24 mouse cellular contexts compared by ENCODE assay signal in the genomic region with DNA sequence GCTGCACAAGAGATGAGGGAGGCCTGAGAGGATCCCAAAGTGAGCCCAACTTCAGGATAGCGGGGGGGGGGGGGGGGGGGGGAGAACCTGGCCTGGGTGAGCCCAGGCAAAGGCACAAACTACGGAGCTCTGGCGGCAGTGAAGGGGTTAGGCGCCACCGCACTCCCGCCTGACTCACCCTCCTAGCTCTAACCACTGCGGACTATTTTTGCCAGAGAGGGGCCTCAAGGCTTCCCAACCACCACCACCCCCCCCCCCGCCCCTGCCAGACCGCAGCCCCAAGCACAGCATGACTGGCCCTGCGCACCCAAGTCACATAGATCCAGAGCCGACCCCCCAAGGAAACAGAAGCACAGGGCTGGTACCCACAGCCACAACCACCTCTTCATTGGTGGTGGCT. TPM values are rescaled to one million over a fixed set of nuclear protein-coding genes. Genes with fewer than 3 reads are reported as not detected.
A peak's percentile ranks its signal among the peaks of the same experiment; 100 is the strongest.
DNase-seq lines count a peak whose midpoint lies in the region; ATAC-seq and TF ChIP-seq lines count a peak whose summit lies in the region.
"Had no signal": no experiment of that assay in that cellular context is flagged by ENCODE, and none has a peak within 500 bp of the region (broad histone marks: within the 10 kb centered on the region; RNA-seq: fewer than 3 reads in every experiment).

No protein-coding gene starts in this region.

- 5% methylated on average over 6 of the region's 11 CpGs for WGBS in heart, embryonic 15.5 days
- WGBS in embryonic facial prominence, embryonic 13.5 days: 2% methylated on average over 10 of the region's 11 CpGs
- 4% methylated on average over 11 of the region's 11 CpGs for WGBS in limb, embryonic 15.5 days
- WGBS in cerebellum, adult 2 months: 13% methylated on average over 11 of the region's 11 CpGs

- no peak for TF ChIP-seq POLR2A in cerebellum, adult 2 months (IDR thresholded peaks at IDR 0.05; ENCODE audit: borderline replicate concordance, insufficient read depth, low read length)

- H3K79me3 ChIP-seq in C2C12 (ENCODE audit: low read depth): peaks cover 4% of the 10 kb centered on the region

- no peak overlapping the region for H3K9ac ChIP-seq in heart, embryonic 15.5 days
- H3K9ac ChIP-seq in embryonic facial prominence, embryonic 13.5 days: 0 out of 2 replicates have a peak overlapping the region, but pooled peaks have one; percentile 61
- H3K9ac ChIP-seq in limb, embryonic 15.5 days: no peak overlapping the region
- H3K9ac ChIP-seq: hindbrain, embryonic 15.5 days; liver, embryonic 14.5 days; stomach, embryonic 15.5 days had no signal

- H3K27ac ChIP-seq in heart, embryonic 15.5 days: no peak overlapping the region
- H3K27ac ChIP-seq in embryonic facial prominence, embryonic 13.5 days: no peak overlapping the region
- H3K27ac ChIP-seq in limb, embryonic 15.5 days: no peak overlapping the region
- H3K27ac ChIP-seq in cerebellum, adult 2 months (ENCODE audit: insufficient read depth, low read length): no peak overlapping the region
- H3K27ac ChIP-seq: hindbrain, embryonic 15.5 days; layer of hippocampus, adult 2 months; liver, embryonic 14.5 days; stomach, embryonic 15.5 days had no signal

- peak overlapping the region; percentile 66; the same call in 1 of the 2 replicates for H3K4me2 ChIP-seq in heart, embryonic 15.5 days
- peak overlapping the region; percentile 56 for H3K4me2 ChIP-seq in embryonic facial prominence, embryonic 13.5 days
- peak overlapping the region; percentile 49 for H3K4me2 ChIP-seq in limb, embryonic 15.5 days

- TF ChIP-seq CTCF in C2C12 (IDR thresholded peaks at IDR 0.05; ENCODE audit: control insufficient read depth, insufficient read depth, insufficient read length): no peak
- no peak for TF ChIP-seq CTCF in cerebellum, adult 2 months (IDR thresholded peaks at IDR 0.05; ENCODE audit: borderline replicate concordance, insufficient read depth, low read depth, low read length)

- no peak for ATAC-seq in heart, embryonic 15.5 days (replicated peaks; ENCODE audit: insufficient number of reproducible peaks, insufficient read depth, low FRiP score, low read depth)
- ATAC-seq in embryonic facial prominence, embryonic 13.5 days (ENCODE audit: insufficient number of reproducible peaks, insufficient read depth, low FRiP score, low TSS enrichment, low read depth): no peak
- no peak for ATAC-seq in limb, embryonic 15.5 days (ENCODE audit: insufficient number of reproducible peaks, low FRiP score, low TSS enrichment, low read depth)
- ATAC-seq: CD4-positive, CD25-positive, alpha-beta regulatory T cell, adult 4 months; intestine, embryonic 16.5 days; lung, postnatal 0 days had no signal

- H3ac ChIP-seq in C2C12 (ENCODE audit: control insufficient read depth, insufficient read length, low read depth): peak overlapping the region; percentile 78

- H3K36me3 ChIP-seq in heart, embryonic 15.5 days: no peaks in the 10 kb centered on the region
- peaks cover 13% of the 10 kb centered on the region for H3K36me3 ChIP-seq in C2C12 (ENCODE audit: control insufficient read depth, insufficient read depth)
- no peaks in the 10 kb centered on the region for H3K36me3 ChIP-seq in embryonic facial prominence, embryonic 13.5 days
- no peaks in the 10 kb centered on the region for H3K36me3 ChIP-seq in limb, embryonic 15.5 days
- H3K36me3 ChIP-seq: hindbrain, embryonic 15.5 days; stomach, embryonic 15.5 days had no signal

- H3K27me3 ChIP-seq in heart, embryonic 15.5 days: peaks cover 88% of the 10 kb centered on the region
- H3K27me3 ChIP-seq in C2C12 (ENCODE audit: control insufficient read depth, insufficient read depth, insufficient read length): no peaks in the 10 kb centered on the region
- peaks cover 93% of the 10 kb centered on the region for H3K27me3 ChIP-seq in embryonic facial prominence, embryonic 13.5 days
- H3K27me3 ChIP-seq in limb, embryonic 15.5 days: peaks cover 86% of the 10 kb centered on the region
- peaks cover 9% of the 10 kb centered on the region; the same call in 1 of the 2 replicates for H3K27me3 ChIP-seq in cerebellum, adult 2 months (ENCODE audit: control insufficient read depth, insufficient read depth, low read length)

- DNase-seq in heart, postnatal 4 days: no peak
- DNase-seq in right cerebral cortex, postnatal 25 days: no peak
- DNase-seq in cerebellum, adult 2 months: no peak
- DNase-seq: cerebellum, postnatal 14 days; gastrocnemius, postnatal 14 days; kidney, postnatal 10 days; thymus, adult 2 months had no signal

- H3K4me3 ChIP-seq in heart, embryonic 15.5 days: peak overlapping the region; percentile 39; the same call in 1 of the 2 replicates
- H3K4me3 ChIP-seq in C2C12 (ENCODE audit: insufficient read depth, poor library complexity, severe bottlenecking): peak overlapping the region; percentile 63
- H3K4me3 ChIP-seq in embryonic facial prominence, embryonic 13.5 days: peak overlapping the region; percentile 40; the same call in 1 of the 2 replicates
- H3K4me3 ChIP-seq in limb, embryonic 15.5 days: no peak overlapping the region
- no peak overlapping the region for H3K4me3 ChIP-seq in cerebellum, adult 2 months (replicated peaks; ENCODE audit: insufficient read depth, low read depth, low read length)
- H3K4me3 ChIP-seq: layer of hippocampus, adult 2 months had no signal

- peaks cover 23% of the 10 kb centered on the region for H3K79me2 ChIP-seq in C2C12 (ENCODE audit: control insufficient read depth, insufficient read depth)

- no peaks in the 10 kb centered on the region for H3K9me3 ChIP-seq in heart, embryonic 15.5 days (replicated peaks)
- no peaks in the 10 kb centered on the region for H3K9me3 ChIP-seq in embryonic facial prominence, embryonic 13.5 days
- no peaks in the 10 kb centered on the region for H3K9me3 ChIP-seq in limb, embryonic 15.5 days
- H3K9me3 ChIP-seq: hindbrain, embryonic 15.5 days; stomach, embryonic 15.5 days had no signal

- peaks cover 45% of the 10 kb centered on the region for H3K4me1 ChIP-seq in heart, embryonic 15.5 days (replicated peaks)
- H3K4me1 ChIP-seq in embryonic facial prominence, embryonic 13.5 days: peaks cover 50% of the 10 kb centered on the region
- H3K4me1 ChIP-seq in limb, embryonic 15.5 days: peaks cover 52% of the 10 kb centered on the region
- H3K4me1 ChIP-seq in cerebellum, adult 2 months (ENCODE audit: control insufficient read depth, insufficient read depth, low read length): no peaks in the 10 kb centered on the region

TF ChIP-seq in C2C12, 6 proteins besides CTCF, POLR2A, EP300 and RAD21:
- TF ChIP-seq USF1 (IDR thresholded peaks at IDR 0.05; ENCODE audit: low read depth) (no peak), MAX (IDR thresholded peaks at IDR 0.05) (peak; percentile 25), FOSL1 (IDR thresholded peaks at IDR 0.05; ENCODE audit: insufficient read depth, low read length, poor library complexity, severe bottlenecking) (peak; percentile 6)

RNA-seq across cellular contexts. Expression of a gene that starts 0.9 kb away (rescaled TPM):
- polyA plus RNA-seq in heart, embryonic 15.5 days (2015; fragmentation: Nextera tagmentation; extraction: Ambion mirVana): 0.46 TPM in 1 of 2 replicates, not detected in the other
- under 1 TPM; 0.36 to 0.50 TPM for total RNA-seq in heart, postnatal 4 days (2021)
- 14.5 TPM for polyA plus RNA-seq in C2C12 (2012; fragmentation: generic; extraction: Trizol)
- polyA plus RNA-seq in embryonic facial prominence, embryonic 13.5 days (2015; fragmentation: Nextera tagmentation; extraction: Ambion mirVana): 4.9 and 5.3 TPM in 2 replicates
- polyA plus RNA-seq in limb, embryonic 15.5 days (2015; fragmentation: Nextera tagmentation; extraction: Ambion mirVana): 6.0 and 7.0 TPM in 2 replicates
- polyA plus RNA-seq in cerebellum, adult 2 months (2012; rRNA removed): 0.15 and 0.22 TPM in 2 replicates
- total RNA-seq: monocyte, adult 5-6 weeks had no signal
- polyA plus RNA-seq: CD4-positive, CD25-positive, alpha-beta regulatory T cell, adult 4 months; hindbrain, embryonic 15.5 days had no signal

RNA-seq across cellular contexts. Expression of a gene that starts 10.9 kb away (rescaled TPM):
- not detected in 2 replicates for polyA plus RNA-seq in heart, embryonic 15.5 days (2015; fragmentation: Nextera tagmentation; extraction: Ambion mirVana)
- not detected for total RNA-seq in heart, postnatal 4 days (2021)
- polyA plus RNA-seq in C2C12 (2012; fragmentation: generic; extraction: Trizol): 0.09 TPM
- not detected in 2 replicates for polyA plus RNA-seq in embryonic facial prominence, embryonic 13.5 days (2015; fragmentation: Nextera tagmentation; extraction: Ambion mirVana)
- 0.06 and 0.14 TPM in 2 replicates for polyA plus RNA-seq in limb, embryonic 15.5 days (2015; fragmentation: Nextera tagmentation; extraction: Ambion mirVana)
- not detected in 2 replicates for polyA plus RNA-seq in cerebellum, adult 2 months (2012; rRNA removed)
- total RNA-seq: adrenal gland, adult 18-20 months; layer of hippocampus, adult 2 months; left cerebral cortex, postnatal 36 days; monocyte, adult 5-6 weeks; neutrophil, adult 5-6 weeks had no signal
- polyA plus RNA-seq: CD4-positive, CD25-positive, alpha-beta regulatory T cell, adult 4 months; heart, postnatal 0 days; intestine, embryonic 16.5 days; liver, embryonic 14.5 days; lung, postnatal 0 days; spleen, adult 2 months; stomach, embryonic 15.5 days had no signal

RNA-seq across cellular contexts. Expression of a gene that starts 15.8 kb away (rescaled TPM):
- polyA plus RNA-seq in heart, embryonic 15.5 days (2015; fragmentation: Nextera tagmentation; extraction: Ambion mirVana): 29.5 and 41.5 TPM in 2 replicates
- 10 to 100 TPM; 40.9 to 43.7 TPM for total RNA-seq in heart, postnatal 4 days (2021)
- 126 TPM for polyA plus RNA-seq in C2C12 (2012; fragmentation: generic; extraction: Trizol)
- 44.1 and 44.6 TPM in 2 replicates for polyA plus RNA-seq in embryonic facial prominence, embryonic 13.5 days (2015; fragmentation: Nextera tagmentation; extraction: Ambion mirVana)
- polyA plus RNA-seq in limb, embryonic 15.5 days (2015; fragmentation: Nextera tagmentation; extraction: Ambion mirVana): 41.7 and 49.3 TPM in 2 replicates
- polyA plus RNA-seq in cerebellum, adult 2 months (2012; rRNA removed): 202 and 210 TPM in 2 replicates

RNA-seq across cellular contexts. Expression of a gene that starts 30.5 kb away (rescaled TPM):
- 0.32 and 0.66 TPM in 2 replicates for polyA plus RNA-seq in heart, embryonic 15.5 days (2015; fragmentation: Nextera tagmentation; extraction: Ambion mirVana)
- 1 to 10 TPM in 1 of 2 experiments, under 1 TPM in 1; 0.93 to 1.2 TPM for total RNA-seq in heart, postnatal 4 days (2021)
- polyA plus RNA-seq in C2C12 (2012; fragmentation: generic; extraction: Trizol): 0.11 TPM
- polyA plus RNA-seq in embryonic facial prominence, embryonic 13.5 days (2015; fragmentation: Nextera tagmentation; extraction: Ambion mirVana): 0.07 TPM in 1 of 2 replicates, not detected in the other
- 0.15 TPM in 1 of 2 replicates, not detected in the other for polyA plus RNA-seq in limb, embryonic 15.5 days (2015; fragmentation: Nextera tagmentation; extraction: Ambion mirVana)
- polyA plus RNA-seq in cerebellum, adult 2 months (2012; rRNA removed): 1.0 and 1.3 TPM in 2 replicates
- total RNA-seq: adrenal gland, adult 18-20 months; monocyte, adult 5-6 weeks had no signal
- polyA plus RNA-seq: CD4-positive, CD25-positive, alpha-beta regulatory T cell, adult 4 months; intestine, embryonic 16.5 days; stomach, embryonic 15.5 days had no signal

RNA-seq across cellular contexts. Expression of a gene that starts 50.8 kb away (rescaled TPM):
- 20.9 and 26.6 TPM in 2 replicates for polyA plus RNA-seq in heart, embryonic 15.5 days (2015; fragmentation: Nextera tagmentation; extraction: Ambion mirVana)
- total RNA-seq in heart, postnatal 4 days (2021): 10 to 100 TPM; 11.0 to 12.8 TPM
- polyA plus RNA-seq in C2C12 (2012; fragmentation: generic; extraction: Trizol): 103 TPM
- polyA plus RNA-seq in embryonic facial prominence, embryonic 13.5 days (2015; fragmentation: Nextera tagmentation; extraction: Ambion mirVana): 40.9 and 48.3 TPM in 2 replicates
- polyA plus RNA-seq in limb, embryonic 15.5 days (2015; fragmentation: Nextera tagmentation; extraction: Ambion mirVana): 90.0 and 101 TPM in 2 replicates
- 4.1 and 4.7 TPM in 2 replicates for polyA plus RNA-seq in cerebellum, adult 2 months (2012; rRNA removed)
- total RNA-seq: monocyte, adult 5-6 weeks had no signal

Comparison
In these comparisons a context has a peak if more than half of its experiments do, and no peak if none do; other contexts are left out.
1. H3K4me3 ChIP-seq: peak in heart, embryonic 15.5 days (single experiment), C2C12 (single experiment) and embryonic facial prominence, embryonic 13.5 days (single experiment); none in limb, embryonic 15.5 days (single experiment) and cerebellum, adult 2 months (single experiment).
2. Peak in every context shown above with its lines, with median percentiles within 50 percentile points of each other: H3K4me2 ChIP-seq.